Mouse (Mus musculus) midbrain, embryonic 16.5 days (tissue): ENCODE data around the gene Arpc1b. TPM values are rescaled to one million over a fixed set of nuclear protein-coding genes. Genes with fewer than 3 reads are reported as not detected.
"Not testable (repeated sequence)": the region's sequence is repeated elsewhere in the genome, so short reads cannot be mapped to it uniquely, and the experiment has no call there.

Experiments used
- ATAC-seq: fragments of 200-750 bp; cut with Nextera tagmentation; 2 replicates; pipeline ENCODE4 v1.8.0; 2017; ENCODE audit warnings: moderate TSS enrichment
- H3K27ac ChIP-seq: fragments of 300-500 bp; sonication (generic); 2 replicates; pipeline ENCODE4 v1.5.1; 2014; ENCODE audit warnings: mild to moderate bottlenecking, low read length, mixed read lengths
- H3K27me3 ChIP-seq: fragments of 300-500 bp; sonication (generic); 2 replicates; pipeline ENCODE4 v1.6.1; 2014; ENCODE audit warnings: low read depth, low read length, mixed read lengths; ENCODE audit not compliant: control insufficient read depth, insufficient read depth
- H3K36me3 ChIP-seq: fragments of 300-500 bp; sonication (generic); 2 replicates; pipeline ENCODE4 v1.6.1; 2014; ENCODE audit warnings: mild to moderate bottlenecking, low read length, moderate library complexity, mixed read lengths; ENCODE audit not compliant: control insufficient read depth, insufficient read depth
- H3K4me1 ChIP-seq: fragments of 300-500 bp; sonication (generic); 2 replicates; pipeline ENCODE4 v1.6.1; 2014; ENCODE audit warnings: mild to moderate bottlenecking, low read length, mixed read lengths; ENCODE audit not compliant: control insufficient read depth, insufficient read depth
- H3K4me2 ChIP-seq: fragments of 300-500 bp; sonication (generic); 2 replicates; pipeline ENCODE4 v1.6.1; 2014; ENCODE audit warnings: mild to moderate bottlenecking, low read length, mixed read lengths
- H3K4me3 ChIP-seq: fragments of 300-500 bp; sonication (generic); 2 replicates; pipeline ENCODE4 v1.5.1; 2014; ENCODE audit warnings: low read depth, mild to moderate bottlenecking, low read length, moderate library complexity, mixed read lengths
- H3K9ac ChIP-seq: fragments of 300-500 bp; sonication (generic); 2 replicates; pipeline ENCODE4 v1.6.1; 2014; ENCODE audit warnings: low read depth, low read length, mixed read lengths
- H3K9me3 ChIP-seq: fragments of 300-500 bp; sonication (generic); replicated peaks from 2 replicates; pipeline ENCODE4 v1.6.1; 2014; ENCODE audit warnings: mild to moderate bottlenecking, low read length, mixed read lengths; ENCODE audit not compliant: control insufficient read depth, poor library complexity, severe bottlenecking
- WGBS: fragments of 180-500 bp; shearing (Covaris S2); extraction: QIAGEN DNeasy Blood & Tissue Kit; methylation state at CpG from one replicate; pipeline ENCODE4 v1.1.7; 2014; 5-methylcytosine and 5-hydroxymethylcytosine counted together
- polyA plus RNA-seq: library from polyadenylated mRNA; unstranded; fragments of >200 nt; fragmentation: Nextera tagmentation; extraction: Ambion mirVana; gene quantifications from 2 replicates; pipeline ENCODE4 v1.2.1, GENCODE M21; 2015

Gene Arpc1b
- polyA plus RNA-seq, 1 experiment from 2014 or later = 50.1 TPM

GRCm38 (mm10) chr5:145130995-145131394, 17.0 kb downstream of the Arpc1b start:
- 93% methylated on average over 3 of the region's 3 CpGs for WGBS
- Histone ChIP-seq H3K4me1 (no peaks in the 10 kb centered on the region), H3K9me3 (no peaks in the 10 kb centered on the region), H3K27me3 (no peaks in the 10 kb centered on the region), H3K4me2 (no peak overlapping the region), H3K27ac (no peak overlapping the region), H3K4me3 (no peak overlapping the region), H3K9ac (no peak overlapping the region), H3K36me3 (peaks cover 61% of the 10 kb centered on the region)
- ATAC-seq = no peak

DNA sequence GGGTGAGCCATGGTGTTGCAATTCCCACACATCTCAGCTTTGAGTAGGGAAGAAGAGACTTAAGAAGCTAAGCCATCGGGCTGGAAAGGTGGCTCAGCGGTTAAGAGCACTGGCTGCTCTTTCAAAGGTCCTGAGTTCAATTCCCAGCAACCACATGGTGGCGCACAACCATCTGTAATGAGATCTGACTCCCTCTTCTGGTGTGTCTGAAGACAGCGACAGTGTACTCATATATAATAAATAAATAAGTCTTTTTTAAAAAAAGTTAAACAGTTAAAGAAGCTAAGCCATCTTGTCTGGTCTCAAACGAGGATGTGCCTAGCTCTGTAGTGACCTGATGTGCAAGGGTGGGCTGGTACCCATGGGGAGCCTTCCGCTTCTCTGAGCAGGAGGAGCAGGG, 19.3 kb downstream of the Arpc1b start:
- H3K4me3 ChIP-seq, H3K4me1 ChIP-seq, H3K27me3 ChIP-seq, H3K4me2 ChIP-seq, H3K27ac ChIP-seq, ATAC-seq, H3K9me3 ChIP-seq, H3K9ac ChIP-seq: not testable (repeated sequence)
- 86% methylated on average over 6 of the region's 6 CpGs for WGBS
- peaks cover 53% of the 10 kb centered on the region for H3K36me3 ChIP-seq

DNA sequence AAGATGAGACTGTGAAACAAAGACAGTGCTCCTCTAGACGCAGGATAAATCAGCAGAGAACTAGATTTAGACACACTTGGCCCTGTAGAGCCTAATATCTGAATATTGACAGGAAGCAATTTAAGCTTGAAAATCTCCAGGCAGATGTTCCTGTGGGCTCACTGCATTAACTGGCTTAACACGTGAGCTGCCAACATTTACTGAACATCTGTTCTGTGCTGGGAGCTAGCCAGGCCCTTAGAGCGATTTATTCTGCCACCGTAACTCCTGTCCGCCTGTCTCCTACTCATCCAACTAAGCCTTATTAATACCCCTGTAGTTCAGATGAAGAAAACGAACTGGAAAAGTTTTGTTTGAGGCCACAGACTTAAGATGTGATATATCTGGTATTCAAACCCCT, 24.8 kb downstream of the Arpc1b start:
- H3K36me3 ChIP-seq = peaks cover 22% of the 10 kb centered on the region

DNA sequence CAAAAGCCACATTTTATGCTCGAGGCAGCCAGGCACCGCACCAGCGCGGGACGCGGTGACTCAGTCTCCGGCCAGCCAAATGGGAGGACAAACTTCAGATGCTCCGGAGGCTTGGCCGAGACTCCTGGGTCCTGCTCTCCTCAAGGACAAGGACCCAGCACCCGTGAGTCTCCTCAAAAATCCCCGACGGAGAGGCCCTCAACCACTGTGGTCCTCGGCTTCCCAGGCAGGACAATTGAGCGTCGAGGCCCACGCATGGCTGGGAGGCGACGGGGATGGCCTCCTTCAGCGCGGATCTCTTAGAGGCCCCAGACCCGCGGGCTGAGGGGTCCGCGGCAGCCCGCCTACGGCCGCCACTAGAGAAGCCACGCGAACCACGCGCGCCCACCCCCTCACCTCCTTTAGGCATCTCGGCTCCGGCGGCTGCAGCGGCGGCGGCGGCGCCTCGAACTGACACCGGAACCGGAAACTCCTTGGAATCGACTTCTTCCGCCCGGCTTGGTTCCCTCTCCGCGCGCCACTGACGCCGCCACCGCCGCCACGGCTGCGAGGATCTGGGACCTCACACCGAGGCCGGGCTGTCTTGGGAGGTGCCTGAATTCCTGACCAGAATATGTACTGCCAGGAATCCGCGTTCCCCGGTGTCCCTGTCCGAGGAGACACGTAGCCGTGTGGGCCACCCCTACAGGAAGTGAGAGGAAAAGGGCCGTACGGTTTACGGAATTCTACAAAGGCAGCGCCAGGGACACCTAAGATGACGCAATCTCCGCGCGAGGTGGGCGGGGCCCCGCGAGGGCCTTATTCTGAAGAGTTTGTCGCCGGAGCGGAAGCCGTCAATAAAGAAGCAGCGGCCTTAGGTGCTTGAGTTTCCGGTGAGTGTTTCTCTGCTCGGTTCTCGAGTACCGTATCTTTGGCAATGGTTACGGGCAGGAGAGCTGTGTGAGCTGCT, 25.8 kb downstream of the Arpc1b start, which contains the start of the genes Pdap1 and Bud31:
TSS of gene Pdap1 (minus strand) at position 668 of the 949 bp plus-strand sequence.
TSS of gene Bud31 (plus strand) at position 792 of the 949 bp plus-strand sequence.
- peak within 1 kb of the TSS; percentile 89 for H3K4me2 ChIP-seq
- peaks cover 17% of the 10 kb centered on the region for H3K36me3 ChIP-seq
- peak within 1 kb of the TSS; percentile 76 for H3K9ac ChIP-seq
- H3K27ac ChIP-seq = peak within 1 kb of the TSS; percentile 97
- H3K9me3 ChIP-seq = no peaks in the 10 kb centered on the region
- peaks cover 25% of the 10 kb centered on the region for H3K4me1 ChIP-seq
- peak within 1 kb of the TSS; percentile 83 for H3K4me3 ChIP-seq
- ATAC-seq = peak; percentile 94
- no peaks in the 10 kb centered on the region for H3K27me3 ChIP-seq
- WGBS = under 1% methylated on average over 79 of the region's 84 CpGs

More for the DNA sequence above, 24.8 kb downstream of the Arpc1b start:
- Histone ChIP-seq H3K4me1 (peaks cover 25% of the 10 kb centered on the region), H3K4me3 (peak overlapping the region; percentile 83), H3K9ac (peak overlapping the region; percentile 76), H3K9me3 (no peaks in the 10 kb centered on the region), H3K27me3 (no peaks in the 10 kb centered on the region), H3K4me2 (peak overlapping the region; percentile 89), H3K27ac (no peak overlapping the region)
- ATAC-seq = no peak
- WGBS = 13% methylated on average over 6 of the region's 6 CpGs

GRCm38 (mm10) chr5:145140611-145141010, 26.6 kb downstream of the Arpc1b start:
- ATAC-seq = no peak
- H3K4me3 ChIP-seq = peak overlapping the region; percentile 83
- peaks cover 25% of the 10 kb centered on the region for H3K4me1 ChIP-seq
- no peaks in the 10 kb centered on the region for H3K27me3 ChIP-seq
- WGBS = under 1% methylated on average over 18 of the region's 18 CpGs
- H3K9ac ChIP-seq = peak overlapping the region; percentile 76
- H3K27ac ChIP-seq = peak overlapping the region; percentile 97
- H3K9me3 ChIP-seq = no peaks in the 10 kb centered on the region
- H3K4me2 ChIP-seq = peak overlapping the region; percentile 89
- H3K36me3 ChIP-seq = peaks cover 21% of the 10 kb centered on the region

DNA sequence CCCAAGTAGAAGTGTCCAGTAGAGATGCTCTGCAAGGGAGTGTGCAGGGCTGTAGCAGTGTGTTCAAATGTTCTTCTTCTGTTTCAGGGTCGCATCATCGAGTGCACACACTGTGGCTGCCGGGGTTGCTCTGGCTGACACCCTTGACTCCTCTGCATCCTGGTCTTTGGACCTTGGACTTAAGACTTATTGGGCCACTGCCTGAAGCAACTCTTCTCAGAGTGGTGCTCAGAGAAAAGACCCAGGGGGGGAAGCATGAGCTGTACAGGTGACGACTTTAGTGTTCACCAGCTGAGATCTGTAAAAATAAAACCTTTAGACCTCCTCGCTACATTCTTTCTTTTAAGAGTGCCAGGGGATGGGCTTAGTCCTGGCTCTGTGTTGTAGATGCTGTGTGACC, 33.7 kb downstream of the Arpc1b start:
- H3K4me2 ChIP-seq = no peak overlapping the region
- no peak overlapping the region for H3K27ac ChIP-seq
- no peak overlapping the region for H3K4me3 ChIP-seq
- no peaks in the 10 kb centered on the region for H3K27me3 ChIP-seq
- WGBS = 96% methylated on average over 5 of the region's 5 CpGs
- H3K4me1 ChIP-seq = no peaks in the 10 kb centered on the region
- no peaks in the 10 kb centered on the region for H3K9me3 ChIP-seq
- H3K9ac ChIP-seq = no peak overlapping the region
- H3K36me3 ChIP-seq = peaks cover 76% of the 10 kb centered on the region
- no peak for ATAC-seq

DNA sequence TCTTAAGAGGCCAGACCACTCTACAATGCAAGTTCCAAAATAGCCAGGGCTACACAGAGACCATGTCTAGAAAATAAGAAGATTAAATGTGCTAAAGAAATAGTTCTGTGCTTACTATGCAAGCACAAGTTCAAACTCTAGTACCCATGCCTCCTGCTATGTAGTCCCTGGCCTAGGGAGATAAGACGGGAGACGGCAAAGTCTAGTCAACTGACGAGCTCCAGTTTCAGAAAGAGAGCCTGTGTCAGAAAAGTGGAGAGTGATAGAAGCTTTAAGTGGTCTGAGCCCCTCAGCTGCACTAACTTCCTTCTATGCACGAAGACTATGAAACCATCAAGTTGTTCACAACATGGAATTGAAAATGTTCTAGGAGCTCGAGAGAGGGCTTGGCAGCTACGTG, 35.3 kb downstream of the Arpc1b start:
- ATAC-seq = no peak
- 92% methylated on average over 6 of the region's 6 CpGs for WGBS

GRCm38 (mm10) chr5:145152690-145153089, 38.7 kb downstream of the Arpc1b start:
- no peak for ATAC-seq
- H3K27ac ChIP-seq = no peak overlapping the region
- H3K4me1 ChIP-seq = no peaks in the 10 kb centered on the region
- no peak overlapping the region for H3K9ac ChIP-seq
- WGBS = 97% methylated on average over 5 of the region's 5 CpGs
- no peaks in the 10 kb centered on the region for H3K27me3 ChIP-seq
- H3K36me3 ChIP-seq = peaks cover 62% of the 10 kb centered on the region
- H3K9me3 ChIP-seq = no peaks in the 10 kb centered on the region
- H3K4me3 ChIP-seq = no peak overlapping the region
- H3K4me2 ChIP-seq = no peak overlapping the region

More for the DNA sequence above, 35.3 kb downstream of the Arpc1b start:
- H3K27me3 ChIP-seq = no peaks in the 10 kb centered on the region
- peaks cover 71% of the 10 kb centered on the region for H3K36me3 ChIP-seq
- H3K4me3 ChIP-seq = no peak overlapping the region
- no peak overlapping the region for H3K9ac ChIP-seq
- H3K9me3 ChIP-seq = no peaks in the 10 kb centered on the region
- no peak overlapping the region for H3K4me2 ChIP-seq
- no peak overlapping the region for H3K27ac ChIP-seq
- no peaks in the 10 kb centered on the region for H3K4me1 ChIP-seq

- WGBS = 94% methylated on average over 14 of the region's 14 CpGs
- no peak overlapping the region for H3K9ac ChIP-seq
- H3K27me3 ChIP-seq = no peaks in the 10 kb centered on the region
- no peak overlapping the region for H3K27ac ChIP-seq
- ATAC-seq = no peak
- peaks cover 9% of the 10 kb centered on the region for H3K4me1 ChIP-seq
- H3K4me3 ChIP-seq = no peak overlapping the region
- no peaks in the 10 kb centered on the region for H3K9me3 ChIP-seq
- no peak overlapping the region for H3K4me2 ChIP-seq
- H3K36me3 ChIP-seq = peaks cover 41% of the 10 kb centered on the region
Measured at GRCm38 (mm10) chr5:145161361-145161760, 47.3 kb downstream of the Arpc1b start.
